Mouse (Mus musculus): ENCODE measurements around the gene Kctd19. TPM values are rescaled to one million over a fixed set of nuclear protein-coding genes. Genes with fewer than 3 reads are reported as not detected.

The Kctd19 gene
- polyA plus RNA-seq, 1 experiment from 2014 or later, result not detected

DNA sequence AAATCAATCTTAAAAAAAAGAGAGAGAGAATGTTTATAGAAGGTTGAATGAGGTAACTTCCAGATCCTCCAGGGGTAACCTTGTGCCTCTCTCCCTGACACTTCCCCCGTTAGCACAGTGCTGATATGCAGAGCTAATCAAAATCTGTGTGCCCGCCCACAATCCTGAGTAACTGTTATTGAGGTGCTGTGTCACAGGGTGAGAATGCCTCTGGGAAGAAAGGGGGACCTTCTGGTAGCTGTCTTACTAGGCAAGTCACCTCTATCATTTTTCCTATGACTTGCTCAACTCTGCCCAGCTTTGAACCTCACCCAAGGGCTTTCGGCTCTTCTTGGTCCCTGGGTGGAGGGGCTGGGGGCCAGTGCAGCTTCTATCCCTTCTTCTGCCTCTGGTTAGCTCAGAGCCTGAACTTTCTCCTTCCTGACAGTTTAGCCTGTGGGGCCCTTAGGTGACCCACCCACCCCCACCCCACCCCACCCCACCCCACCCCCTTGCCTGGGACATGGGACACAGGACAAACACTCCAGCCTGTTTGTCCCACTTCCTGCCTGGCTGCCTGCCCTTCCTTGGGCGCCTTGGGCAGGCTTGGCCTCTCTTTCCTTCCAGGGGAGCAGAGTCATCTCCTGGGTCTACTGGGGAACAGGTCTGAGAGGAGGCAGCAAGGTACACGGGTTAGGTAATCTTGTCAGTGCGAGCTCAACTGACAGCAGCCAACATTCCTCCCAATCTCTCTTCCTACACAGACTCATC, 73.2 kb downstream of the Kctd19 start:
- TF ChIP-seq CTCF (IDR thresholded peaks at IDR 0.05), result no peak
- ATAC-seq (no peak), DNase-seq (ENCODE audit: low read depth, low spot score) (no peak)
- in situ Hi-C loops (cut with MboI; ENCODE audit: low pct_unique_long_range_greater_than_20kb), result no loop called here
- H3K27me3 ChIP-seq, result no peaks in the 10 kb centered on the region
- POLR2A ChIA-PET, result interaction anchor here (9.0 kb wide), 1 partner anchor 11 kb away, joined by 52 read pairs; the partner anchor contains the start of genes Lrrc29 and Tmem208
- CTCF ChIA-PET, result interaction anchor here (1.0 kb wide), 1 partner anchor 12 kb away, joined by 4 read pairs; no protein-coding TSS in a partner anchor

DNA sequence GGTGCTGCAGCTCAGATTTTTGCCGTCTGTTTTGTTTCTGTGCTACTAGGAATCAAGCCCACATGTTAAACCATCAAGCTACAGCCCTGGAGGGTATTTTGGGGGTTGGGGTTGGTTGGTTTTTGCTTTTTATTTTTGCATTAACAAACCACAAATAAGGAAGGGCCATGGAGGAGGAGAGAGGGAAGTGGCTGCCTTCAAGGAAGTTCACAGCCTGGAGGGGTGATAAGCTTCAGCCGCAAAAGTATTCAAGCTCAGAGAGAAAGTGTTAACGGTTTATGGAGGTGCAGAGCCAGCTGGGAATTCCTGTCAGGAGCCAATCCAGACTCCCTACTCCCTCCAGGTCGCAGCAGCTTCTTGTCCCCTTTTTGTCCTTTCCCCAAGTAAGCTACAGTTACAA, 74.3 kb downstream of the Kctd19 start:
- TF ChIP-seq CTCF (IDR thresholded peaks at IDR 0.05), result no peak
- ATAC-seq (no peak), DNase-seq (ENCODE audit: low read depth, low spot score) (no peak)
- no peaks in the 10 kb centered on the region for H3K27me3 ChIP-seq
- CTCF ChIA-PET, result interaction anchor here (0.8 to 1.1 kb wide), 2 partner anchors 9 to 12 kb away, joined by 3 read pairs; partner anchors contain the start of gene Fhod1
- POLR2A ChIA-PET, result interaction anchor here (9.0 kb wide), 1 partner anchor 10 kb away, joined by 52 read pairs; the partner anchor contains the start of genes Lrrc29 and Tmem208
- in situ Hi-C loops (cut with MboI; ENCODE audit: low pct_unique_long_range_greater_than_20kb), result no loop called here

DNA sequence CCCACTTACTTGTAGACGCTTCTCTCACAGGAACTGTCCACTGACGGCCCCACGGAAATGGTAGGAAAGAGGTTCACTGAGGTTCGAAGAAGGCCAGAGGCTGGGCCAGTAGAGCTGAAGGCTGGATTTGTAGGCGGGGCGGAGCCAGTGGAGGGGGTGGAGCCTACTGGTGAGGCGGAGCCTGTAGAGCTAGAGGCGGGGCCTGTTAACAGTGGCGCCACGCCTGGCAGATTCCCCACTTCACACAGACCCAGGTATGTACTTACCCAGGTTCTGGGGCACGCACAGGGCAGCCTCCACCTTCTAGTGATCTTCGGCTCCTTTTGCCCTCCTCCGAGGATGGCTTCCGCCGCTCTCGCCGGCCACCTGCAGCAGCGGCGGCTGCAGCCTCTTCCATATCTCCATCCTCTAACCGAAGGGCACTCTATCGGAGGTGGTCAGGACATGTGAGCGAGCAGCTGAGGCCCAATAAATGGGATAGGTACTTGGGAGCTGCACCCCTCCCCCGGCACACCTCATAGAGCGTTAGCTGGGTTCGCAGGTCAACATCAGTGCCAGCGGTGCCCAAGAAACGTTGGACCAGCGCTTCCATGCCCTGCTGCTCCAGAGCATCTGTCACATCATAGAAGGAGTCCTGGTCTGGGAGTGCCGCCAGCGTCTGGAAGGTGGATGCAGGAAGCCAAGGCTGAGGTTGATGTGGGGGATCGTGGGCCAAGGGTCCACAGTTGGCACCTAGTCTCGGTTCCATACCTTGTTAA, 76.8 kb downstream of the Kctd19 start:
- in situ Hi-C loops (cut with MboI; ENCODE audit: low pct_unique_long_range_greater_than_20kb), result no loop called here
- TF ChIP-seq CTCF (IDR thresholded peaks at IDR 0.05), result no peak

More for the DNA sequence above, 76.8 kb downstream of the Kctd19 start:
- no peak for DNase-seq (ENCODE audit: low read depth, low spot score)
- POLR2A ChIA-PET, result interaction anchor here (1.5 kb wide), 1 partner anchor 9 kb away, joined by 4 read pairs; no protein-coding TSS in a partner anchor
- CTCF ChIA-PET, result no interaction called here
- no peak for ATAC-seq
- H3K27me3 ChIP-seq, result no peaks in the 10 kb centered on the region

Other genes starting within 250 kb of the Kctd19 start
- 64.4 TPM for gene Cbfb, start 242.8 kb downstream of the Kctd19 start, polyA plus RNA-seq (2021)
- 23.1 TPM for gene D230025D16Rik, start 188.4 kb downstream of the Kctd19 start, polyA plus RNA-seq (2021)
- gene B3gnt9, start 158.3 kb downstream of the Kctd19 start, polyA plus RNA-seq (2021), result 2.1 TPM
- 22.9 TPM for gene Tradd, start 148.9 kb downstream of the Kctd19 start, polyA plus RNA-seq (2021)
- gene Fbxl8, start 148.9 kb downstream of the Kctd19 start, polyA plus RNA-seq (2021), result 12.6 TPM
- 0.12 TPM for gene Hsf4, start 143.7 kb downstream of the Kctd19 start, polyA plus RNA-seq (2021)
- 1.7 TPM for gene Nol3, start 137.4 kb downstream of the Kctd19 start, polyA plus RNA-seq (2021)
- 10.7 TPM for gene 4931428F04Rik, start 123.6 kb downstream of the Kctd19 start, polyA plus RNA-seq (2021)
- 2.4 TPM for gene Exoc3l, start 117.4 kb downstream of the Kctd19 start, polyA plus RNA-seq (2021)
- gene E2f4, start 115.8 kb downstream of the Kctd19 start, polyA plus RNA-seq (2021), result 72.6 TPM
- 7.2 TPM for gene Elmo3, start 107.9 kb downstream of the Kctd19 start, polyA plus RNA-seq (2021)
- 0.83 TPM for gene Lrrc29, start 87.2 kb downstream of the Kctd19 start, polyA plus RNA-seq (2021)
- gene Tmem208, start 87.1 kb downstream of the Kctd19 start, polyA plus RNA-seq (2021), result 64.8 TPM
- 41.7 TPM for gene Fhod1, start 65.5 kb downstream of the Kctd19 start, polyA plus RNA-seq (2021)
- gene Slc9a5, start 64.7 kb downstream of the Kctd19 start, polyA plus RNA-seq (2021), result 11.0 TPM
- 0.77 TPM for gene Plekhg4, start 40.2 kb downstream of the Kctd19 start, polyA plus RNA-seq (2021)
- gene Lrrc36, start 69 bp upstream of the Kctd19 start, polyA plus RNA-seq (2021), result not detected
- 2.7 TPM for gene Tppp3, start 58.0 kb upstream of the Kctd19 start, polyA plus RNA-seq (2021)
- gene Zdhhc1, start 83.4 kb upstream of the Kctd19 start, polyA plus RNA-seq (2021), result 68.3 TPM
- 8.2 TPM for gene Hsd11b2, start 105.3 kb upstream of the Kctd19 start, polyA plus RNA-seq (2021)
- 159 TPM for gene Atp6v0d1, start 152.5 kb upstream of the Kctd19 start, polyA plus RNA-seq (2021)
- 84.2 TPM for gene Ripor1, start 191.8 kb upstream of the Kctd19 start, polyA plus RNA-seq (2021)
- gene Ctcf, start 223.1 kb upstream of the Kctd19 start, polyA plus RNA-seq (2021), result 62.5 TPM
- 0.30 TPM for gene Agrp, start 223.9 kb upstream of the Kctd19 start, polyA plus RNA-seq (2021)